Mouse (Mus musculus) midbrain, postnatal 0 days (tissue): ENCODE data around the gene Il31. TPM values are rescaled to one million over a fixed set of nuclear protein-coding genes. Genes with fewer than 3 reads are reported as not detected.

ENCODE experiments used
- ATAC-seq: fragments of 200-750 bp; cut with Nextera tagmentation; 2 replicates; pipeline ENCODE4 v1.8.0; 2017; ENCODE audit warnings: moderate number of reproducible peaks, mild to moderate bottlenecking, moderate TSS enrichment, moderate library complexity; ENCODE audit not compliant: low FRiP score
- DNase-seq: peaks from one replicate; pipeline ENCODE4 v3.0.0-alpha.2; 2015; ENCODE audit warnings: low spot score
- H3K27ac ChIP-seq: fragments of 300-500 bp; sonication (generic); 2 replicates; pipeline ENCODE4 v1.5.1; 2014; ENCODE audit warnings: low read depth, mild to moderate bottlenecking, low read length, mixed read lengths
- H3K27me3 ChIP-seq: fragments of 300-500 bp; sonication (generic); 2 replicates; pipeline ENCODE4 v1.6.1; 2014; ENCODE audit warnings: low read length, control low read depth, mixed read lengths; ENCODE audit not compliant: insufficient read depth
- H3K36me3 ChIP-seq: fragments of 300-500 bp; sonication (generic); 2 replicates; pipeline ENCODE4 v1.6.1; 2014; ENCODE audit warnings: low read length, control low read depth, mixed read lengths; ENCODE audit not compliant: insufficient read depth
- H3K4me1 ChIP-seq: fragments of 300-500 bp; sonication (generic); 2 replicates; pipeline ENCODE4 v1.6.1; 2014; ENCODE audit warnings: mild to moderate bottlenecking, control low read depth, antibody characterized with exemption, low read length, mixed read lengths; ENCODE audit not compliant: insufficient read depth
- H3K4me2 ChIP-seq: fragments of 300-500 bp; sonication (generic); 2 replicates; pipeline ENCODE4 v1.6.1; 2014; ENCODE audit warnings: low read depth, mild to moderate bottlenecking, low read length, mixed read lengths; ENCODE audit not compliant: poor library complexity, severe bottlenecking
- H3K4me3 ChIP-seq: fragments of 300-500 bp; sonication (generic); 2 replicates; pipeline ENCODE4 v1.5.1; 2014; ENCODE audit warnings: low read depth, mild to moderate bottlenecking, low read length, moderate library complexity
- H3K9ac ChIP-seq: fragments of 300-500 bp; sonication (generic); replicated peaks from 2 replicates; pipeline ENCODE4 v1.6.1; 2014; ENCODE audit warnings: mild to moderate bottlenecking, low read length, moderate library complexity, mixed read lengths; ENCODE audit not compliant: poor library complexity, severe bottlenecking
- H3K9me3 ChIP-seq: fragments of 300-500 bp; sonication (generic); 2 replicates; pipeline ENCODE4 v1.6.1; 2016; ENCODE audit warnings: low read length, control low read depth
- CTCF ChIP-seq: IDR thresholded peaks from 2 replicates; pipeline ENCODE4 v1.5.1; 2016; ENCODE audit warnings: antibody characterized with exemption, mild to moderate bottlenecking
- WGBS: fragments of 180-500 bp; shearing (Covaris S2); extraction: QIAGEN DNeasy Blood & Tissue Kit; methylation state at CpG from one replicate; pipeline ENCODE4 v1.1.7; 2014; 5-methylcytosine and 5-hydroxymethylcytosine counted together
- polyA plus RNA-seq: library from polyadenylated mRNA; unstranded; fragments of >200 nt; fragmentation: Nextera tagmentation; extraction: Ambion mirVana; gene quantifications from 2 replicates; pipeline ENCODE4 v1.2.1, GENCODE M21; 2015
- total RNA-seq: library from RNA; depleted of rRNA; stranded (reverse); fragments of >200 nt; gene quantifications from 2 replicates; pipeline ENCODE4 v1.2.3, GENCODE M21; 2014

Il31 gene
- total and polyA plus RNA-seq, 2 experiments from 2014 or later, result not detected

GRCm38 (mm10) chr5:123439941-123440340, 49.3 kb downstream of the Il31 start:
- no peaks in the 10 kb centered on the region for H3K4me1 ChIP-seq
- H3K4me2 ChIP-seq, result no peak overlapping the region
- ATAC-seq (no peak), DNase-seq (peak; percentile 47)
- H3K9me3 ChIP-seq, result no peaks in the 10 kb centered on the region
- no peaks in the 10 kb centered on the region for H3K27me3 ChIP-seq
- no peak overlapping the region for H3K27ac ChIP-seq
- TF ChIP-seq CTCF, result peak; percentile 54
- WGBS, result 81% methylated on average over 4 of the region's 4 CpGs
- no peak overlapping the region for H3K9ac ChIP-seq
- peaks cover 18% of the 10 kb centered on the region for H3K36me3 ChIP-seq
- H3K4me3 ChIP-seq, result no peak overlapping the region

GRCm38 (mm10) chr5:123439312-123439711, 50.0 kb downstream of the Il31 start:
- no peak overlapping the region for H3K9ac ChIP-seq

GRCm38 (mm10) chr5:123438381-123438780, 50.9 kb downstream of the Il31 start:
- H3K9me3 ChIP-seq, result no peaks in the 10 kb centered on the region
- H3K9ac ChIP-seq, result no peak overlapping the region
- 92% methylated on average over 3 of the region's 3 CpGs for WGBS
- TF ChIP-seq CTCF, result no peak
- no peaks in the 10 kb centered on the region for H3K27me3 ChIP-seq
- no peak for ATAC-seq
- H3K4me2 ChIP-seq, result no peak overlapping the region
- no peak overlapping the region for H3K27ac ChIP-seq
- no peak for DNase-seq
- no peak overlapping the region for H3K4me3 ChIP-seq
- no peaks in the 10 kb centered on the region for H3K4me1 ChIP-seq
- H3K36me3 ChIP-seq, result peaks cover 13% of the 10 kb centered on the region

More at GRCm38 (mm10) chr5:123439312-123439711, 50.0 kb downstream of the Il31 start:
- no peak overlapping the region for H3K27ac ChIP-seq
- TF ChIP-seq CTCF, result no peak
- no peaks in the 10 kb centered on the region for H3K4me1 ChIP-seq
- H3K9me3 ChIP-seq, result no peaks in the 10 kb centered on the region
- no peak overlapping the region for H3K4me3 ChIP-seq
- peaks cover 16% of the 10 kb centered on the region for H3K36me3 ChIP-seq
- H3K4me2 ChIP-seq, result no peak overlapping the region
- no peaks in the 10 kb centered on the region for H3K27me3 ChIP-seq
- DNase-seq (no peak), ATAC-seq (no peak)
- WGBS, result 87% methylated on average over 1 of the region's 1 CpGs

- H3K9ac ChIP-seq, result no peak overlapping the region
These were observed 52.5 kb downstream of the Il31 start for GRCm38 (mm10) chr5:123436780-123437175.

GRCm38 (mm10) chr5:123436071-123436779, 53.1 kb downstream of the Il31 start:
- no peak overlapping the region for H3K9ac ChIP-seq
- ATAC-seq (no peak), DNase-seq (peak; percentile 39)
- no peaks in the 10 kb centered on the region for H3K36me3 ChIP-seq
- WGBS, result 57% methylated on average over 8 of the region's 8 CpGs
- peak; percentile 33; the same call in 1 of the 2 replicates for TF ChIP-seq CTCF
- no peaks in the 10 kb centered on the region for H3K4me1 ChIP-seq
- H3K4me2 ChIP-seq, result no peak overlapping the region
- no peaks in the 10 kb centered on the region for H3K9me3 ChIP-seq
- no peak overlapping the region for H3K27ac ChIP-seq
- H3K27me3 ChIP-seq, result no peaks in the 10 kb centered on the region
- no peak overlapping the region for H3K4me3 ChIP-seq

More at GRCm38 (mm10) chr5:123436780-123437175, 52.5 kb downstream of the Il31 start:
- TF ChIP-seq CTCF, result peak; percentile 87
- H3K27me3 ChIP-seq, result no peaks in the 10 kb centered on the region
- DNase-seq (peak; percentile 78), ATAC-seq (no peak)
- no peaks in the 10 kb centered on the region for H3K4me1 ChIP-seq
- peaks cover under 1% of the 10 kb centered on the region for H3K36me3 ChIP-seq
- WGBS, result 27% methylated on average over 4 of the region's 4 CpGs
- H3K27ac ChIP-seq, result no peak overlapping the region
- no peak overlapping the region for H3K4me2 ChIP-seq
- no peaks in the 10 kb centered on the region for H3K9me3 ChIP-seq
- H3K4me3 ChIP-seq, result no peak overlapping the region

GRCm38 (mm10) chr5:123432305-123432874, 56.9 kb downstream of the Il31 start:
- no peaks in the 10 kb centered on the region for H3K4me1 ChIP-seq
- 74% methylated on average over 3 of the region's 3 CpGs for WGBS
- H3K36me3 ChIP-seq, result no peaks in the 10 kb centered on the region
- H3K4me3 ChIP-seq, result no peak overlapping the region
- H3K9me3 ChIP-seq, result no peaks in the 10 kb centered on the region
- ATAC-seq (no peak), DNase-seq (no peak)
- no peak for TF ChIP-seq CTCF
- H3K27me3 ChIP-seq, result no peaks in the 10 kb centered on the region
- no peak overlapping the region for H3K4me2 ChIP-seq
- H3K9ac ChIP-seq, result no peak overlapping the region
- no peak overlapping the region for H3K27ac ChIP-seq
